Mouse (Mus musculus): ENCODE measurements around the gene Esr1. TPM values are rescaled to one million over a fixed set of nuclear protein-coding genes. Genes with fewer than 3 reads are reported as not detected.
"Not testable (repeated sequence)": the region's sequence is repeated elsewhere in the genome, so short reads cannot be mapped to it uniquely, and the experiment has no call there.

Gene Esr1
- polyA plus RNA-seq, 1 experiment from 2014 or later = 0.26 TPM

DNA sequence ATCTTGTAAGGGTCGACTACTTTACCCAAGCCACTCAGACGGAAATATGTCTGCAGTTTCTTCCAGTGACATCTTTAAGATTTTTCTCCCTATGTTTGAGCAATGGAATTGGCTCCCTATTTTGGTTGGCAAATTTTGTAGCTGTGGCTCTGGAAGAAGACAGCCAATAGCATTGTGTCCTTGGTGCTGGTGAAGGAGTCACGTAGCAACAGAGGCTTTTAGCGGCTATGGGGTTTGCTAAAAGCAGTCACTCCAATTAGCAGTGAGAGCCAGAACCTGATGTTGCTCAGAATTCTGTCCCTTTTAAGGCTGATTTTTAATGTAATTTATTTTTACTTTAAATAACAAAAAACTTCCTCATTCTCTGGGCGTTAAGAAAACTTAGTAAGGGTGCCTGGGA, 54.0 kb downstream of the Esr1 start:
- H3K27me3 ChIP-seq = no peaks in the 10 kb centered on the region
- no peak overlapping the region for H3K27ac ChIP-seq
- no peak for ATAC-seq (ENCODE audit: borderline replicate concordance, extremely low read depth, low FRiP score, low TSS enrichment)
- no peak overlapping the region for H3K4me3 ChIP-seq
- H3K36me3 ChIP-seq = no peaks in the 10 kb centered on the region
- no peak overlapping the region for H3K9ac ChIP-seq
- H3K9me3 ChIP-seq = no peaks in the 10 kb centered on the region
- H3K4me2 ChIP-seq = no peak overlapping the region
- no peaks in the 10 kb centered on the region for H3K4me1 ChIP-seq
- 70% methylated on average over 5 of the region's 5 CpGs for WGBS

DNA sequence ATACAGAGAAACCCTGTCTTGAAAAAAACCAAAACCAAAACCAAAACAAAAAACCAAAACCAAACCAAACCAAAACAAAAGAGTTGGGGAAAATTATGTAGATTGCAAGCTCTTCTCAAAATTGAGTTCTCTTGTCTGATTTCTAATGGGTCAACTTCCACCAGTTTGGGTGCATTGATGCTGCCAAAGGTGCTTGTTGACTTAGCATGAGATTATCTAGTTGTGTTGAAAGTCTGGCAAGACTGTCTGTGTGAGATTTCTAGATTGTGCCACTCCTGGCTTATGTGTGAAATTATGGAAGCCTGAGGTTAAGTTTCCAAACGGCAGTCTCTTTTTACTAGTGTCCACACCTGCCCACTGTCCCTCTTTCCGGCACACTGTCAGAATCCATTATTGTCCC, 55.6 kb downstream of the Esr1 start:
- Histone ChIP-seq H3K9ac (no peak overlapping the region), H3K4me3 (no peak overlapping the region), H3K27me3 (no peaks in the 10 kb centered on the region), H3K4me1 (no peaks in the 10 kb centered on the region), H3K4me2 (no peak overlapping the region), H3K27ac (no peak overlapping the region), H3K9me3 (no peaks in the 10 kb centered on the region), H3K36me3 (no peaks in the 10 kb centered on the region)
- WGBS = 86% methylated on average over 2 of the region's 2 CpGs
- ATAC-seq (ENCODE audit: borderline replicate concordance, extremely low read depth, low FRiP score, low TSS enrichment) = no peak

DNA sequence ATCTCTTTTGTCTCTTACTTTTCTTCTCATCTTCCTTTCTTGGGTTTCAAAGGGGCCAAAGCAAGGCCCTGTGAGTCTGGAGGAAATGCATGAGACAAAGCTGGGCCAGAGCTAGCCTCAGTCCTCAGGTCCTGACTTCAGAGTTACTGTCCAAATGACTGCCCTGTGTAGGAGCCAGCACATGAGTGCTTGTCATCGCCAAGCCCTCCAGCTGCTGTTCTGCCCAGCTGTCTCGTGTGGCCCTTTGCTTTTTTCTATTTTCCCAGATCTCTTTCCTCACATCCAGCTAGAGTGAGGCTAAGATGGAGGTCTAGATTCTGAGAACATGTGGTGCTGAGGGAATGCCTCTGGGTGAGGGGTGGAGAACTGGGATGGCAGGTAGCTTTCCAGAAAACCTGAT, 58.7 kb downstream of the Esr1 start:
- WGBS = 50% methylated on average over 2 of the region's 2 CpGs
- no peak for ATAC-seq (ENCODE audit: borderline replicate concordance, extremely low read depth, low FRiP score, low TSS enrichment)
- H3K36me3 ChIP-seq = no peaks in the 10 kb centered on the region

GRCm38 (mm10) chr10:4671876-4672275, 60.5 kb downstream of the Esr1 start:
- no peak for ATAC-seq (ENCODE audit: borderline replicate concordance, extremely low read depth, low FRiP score, low TSS enrichment)

More for the DNA sequence above, 58.7 kb downstream of the Esr1 start:
- Histone ChIP-seq H3K9me3 (no peaks in the 10 kb centered on the region), H3K27me3 (no peaks in the 10 kb centered on the region), H3K9ac (no peak overlapping the region), H3K4me1 (no peaks in the 10 kb centered on the region), H3K27ac (no peak overlapping the region), H3K4me3 (no peak overlapping the region), H3K4me2 (no peak overlapping the region)

GRCm38 (mm10) chr10:4673311-4673816, 62.0 kb downstream of the Esr1 start:
- Histone ChIP-seq H3K4me2 (no peak overlapping the region), H3K9ac (no peak overlapping the region), H3K4me3 (no peak overlapping the region), H3K36me3 (no peaks in the 10 kb centered on the region), H3K27me3 (no peaks in the 10 kb centered on the region), H3K27ac (no peak overlapping the region), H3K9me3 (no peaks in the 10 kb centered on the region), H3K4me1 (no peaks in the 10 kb centered on the region)
- no peak for ATAC-seq (ENCODE audit: borderline replicate concordance, extremely low read depth, low FRiP score, low TSS enrichment)
- WGBS = 66% methylated on average over 4 of the region's 4 CpGs

More at GRCm38 (mm10) chr10:4671876-4672275, 60.5 kb downstream of the Esr1 start:
- Histone ChIP-seq H3K9me3 (no peaks in the 10 kb centered on the region), H3K36me3 (no peaks in the 10 kb centered on the region), H3K4me1 (no peaks in the 10 kb centered on the region), H3K4me3 (no peak overlapping the region), H3K9ac (no peak overlapping the region), H3K27me3 (no peaks in the 10 kb centered on the region), H3K4me2 (no peak overlapping the region), H3K27ac (no peak overlapping the region)
- 62% methylated on average over 3 of the region's 3 CpGs for WGBS

DNA sequence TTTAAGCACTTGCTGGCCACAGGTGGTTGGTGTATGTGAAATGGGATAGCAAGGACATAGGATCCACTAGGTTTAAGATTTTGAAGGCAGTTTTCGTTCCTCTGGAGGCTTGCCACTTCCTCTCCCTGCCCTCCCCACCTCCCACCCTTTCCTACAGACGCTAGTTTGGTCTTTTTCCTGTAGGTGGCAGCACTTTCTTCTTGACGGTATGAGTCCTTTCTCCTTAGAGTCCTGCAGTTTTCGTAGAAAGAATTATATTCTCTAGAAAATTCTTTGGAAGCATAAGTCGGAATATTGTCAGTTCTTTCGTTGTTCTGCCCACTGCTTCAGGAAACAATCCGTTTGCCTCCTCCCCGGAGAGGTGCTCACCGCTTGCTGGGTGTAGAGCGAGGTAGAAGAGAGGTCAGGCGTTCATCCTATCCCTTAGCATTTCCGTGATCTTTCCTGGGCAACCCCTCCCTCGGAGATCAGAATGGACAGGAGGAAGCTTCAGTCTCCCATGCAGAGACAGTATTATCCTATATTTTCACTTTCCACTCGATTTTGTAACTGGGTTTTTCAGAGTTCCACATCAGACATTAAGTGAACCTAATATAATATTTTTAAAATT, 63.7 kb downstream of the Esr1 start:
- H3K27ac ChIP-seq; H3K27me3 ChIP-seq; ATAC-seq (ENCODE audit: borderline replicate concordance, extremely low read depth, low FRiP score, low TSS enrichment); H3K4me3 ChIP-seq; H3K9me3 ChIP-seq; H3K9ac ChIP-seq; H3K4me1 ChIP-seq; H3K36me3 ChIP-seq: not testable (repeated sequence)
- WGBS = 19% methylated on average over 14 of the region's 14 CpGs
- H3K4me2 ChIP-seq = peak overlapping the region; percentile 39

- Histone ChIP-seq H3K4me1 (no peaks in the 10 kb centered on the region), H3K36me3 (no peaks in the 10 kb centered on the region), H3K9me3 (no peaks in the 10 kb centered on the region), H3K4me3 (no peak overlapping the region), H3K27me3 (no peaks in the 10 kb centered on the region), H3K27ac (no peak overlapping the region), H3K9ac (no peak overlapping the region), H3K4me2 (no peak overlapping the region)
- ATAC-seq (ENCODE audit: borderline replicate concordance, extremely low read depth, low FRiP score, low TSS enrichment) = no peak
- 78% methylated on average over 5 of the region's 5 CpGs for WGBS
Observed at GRCm38 (mm10) chr10:4683106-4683505, 71.7 kb downstream of the Esr1 start.

- no peak overlapping the region for H3K4me3 ChIP-seq
- H3K4me2 ChIP-seq = no peak overlapping the region
- no peaks in the 10 kb centered on the region for H3K27me3 ChIP-seq
- H3K9ac ChIP-seq = no peak overlapping the region
- H3K27ac ChIP-seq = no peak overlapping the region
- H3K9me3 ChIP-seq = no peaks in the 10 kb centered on the region
- WGBS = 75% methylated on average over 12 of the region's 12 CpGs
- no peak for ATAC-seq (ENCODE audit: borderline replicate concordance, extremely low read depth, low FRiP score, low TSS enrichment)
- no peaks in the 10 kb centered on the region for H3K36me3 ChIP-seq
- H3K4me1 ChIP-seq = no peaks in the 10 kb centered on the region
Observed at GRCm38 (mm10) chr10:4683711-4684265, 72.4 kb downstream of the Esr1 start.

- Histone ChIP-seq H3K27ac (no peak overlapping the region), H3K9me3 (no peaks in the 10 kb centered on the region), H3K4me2 (no peak overlapping the region), H3K9ac (no peak overlapping the region), H3K4me3 (no peak overlapping the region), H3K36me3 (no peaks in the 10 kb centered on the region), H3K27me3 (no peaks in the 10 kb centered on the region), H3K4me1 (no peaks in the 10 kb centered on the region)
- WGBS = 78% methylated on average over 7 of the region's 7 CpGs
- ATAC-seq (ENCODE audit: borderline replicate concordance, extremely low read depth, low FRiP score, low TSS enrichment) = no peak
Observed at GRCm38 (mm10) chr10:4694336-4694865, 83.0 kb downstream of the Esr1 start.

- H3K9me3 ChIP-seq = no peaks in the 10 kb centered on the region
- H3K4me3 ChIP-seq = peak overlapping the region; percentile 35
- peak overlapping the region; percentile 57 for H3K4me2 ChIP-seq
- peaks cover 17% of the 10 kb centered on the region for H3K4me1 ChIP-seq
- no peaks in the 10 kb centered on the region for H3K36me3 ChIP-seq
- no peak overlapping the region for H3K27ac ChIP-seq
- WGBS = under 1% methylated on average over 15 of the region's 15 CpGs
- H3K27me3 ChIP-seq = peaks cover 44% of the 10 kb centered on the region
- no peak for ATAC-seq (ENCODE audit: borderline replicate concordance, extremely low read depth, low FRiP score, low TSS enrichment)
- no peak overlapping the region for H3K9ac ChIP-seq
Observed at GRCm38 (mm10) chr10:4709915-4710314, 98.5 kb downstream of the Esr1 start.

GRCm38 (mm10) chr10:4711434-4711833, 100.0 kb downstream of the Esr1 start:
- H3K4me2 ChIP-seq = peak overlapping the region; percentile 79; the same call in 1 of the 2 replicates
- no peak overlapping the region; the same call in 1 of the 2 replicates for H3K4me3 ChIP-seq
- H3K4me1 ChIP-seq = peaks cover 17% of the 10 kb centered on the region
- H3K27me3 ChIP-seq = peaks cover 49% of the 10 kb centered on the region
- H3K9me3 ChIP-seq = no peaks in the 10 kb centered on the region
- H3K36me3 ChIP-seq = no peaks in the 10 kb centered on the region
- ATAC-seq (ENCODE audit: borderline replicate concordance, extremely low read depth, low FRiP score, low TSS enrichment) = no peak
- no peak overlapping the region for H3K27ac ChIP-seq
- no peak overlapping the region for H3K9ac ChIP-seq
- 33% methylated on average over 5 of the region's 5 CpGs for WGBS

All from lung, embryonic 15.5 days (tissue).